Mouse (Mus musculus): ENCODE data around the gene Rabep2. TPM values are rescaled to one million over a fixed set of nuclear protein-coding genes. Genes with fewer than 3 reads are reported as not detected.

Gene Rabep2
- polyA plus RNA-seq, 2 experiments, result 30.7 to 35.2 TPM

DNA sequence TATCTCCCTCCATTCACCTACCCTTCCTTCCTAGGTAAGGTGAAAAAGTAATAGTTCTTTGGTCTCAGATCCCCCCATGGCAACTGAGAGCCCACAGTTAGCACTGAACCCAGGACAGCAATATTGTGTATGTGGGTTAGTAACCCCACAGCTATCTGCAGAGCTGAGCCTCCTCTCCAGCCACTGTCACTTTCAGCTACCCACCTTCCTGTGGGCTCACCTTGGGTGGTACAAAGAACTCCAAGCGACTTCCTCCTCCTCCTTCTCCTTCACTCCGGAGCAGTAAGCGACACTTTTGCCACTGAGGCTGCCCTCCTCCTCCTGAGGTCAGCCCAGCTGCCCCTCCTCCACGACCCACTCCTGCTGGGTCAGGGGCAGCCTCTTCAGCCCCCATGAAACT is 43.3 kb downstream of the Rabep2 start:
- WGBS, result 88% methylated on average over 4 of the region's 4 CpGs
- no peak for TF ChIP-seq POLR2A (IDR thresholded peaks at IDR 0.05; ENCODE audit: borderline replicate concordance, extremely low read depth, insufficient read depth, insufficient read length)
- peaks cover 13% of the 10 kb centered on the region for H3K4me1 ChIP-seq (ENCODE audit: control insufficient read depth, insufficient read depth, low read length)
- no peak overlapping the region for H3K4me3 ChIP-seq (replicated peaks; ENCODE audit: low read length)
- H3K9ac ChIP-seq (ENCODE audit: low read depth, low read length, severe bottlenecking), result no peak overlapping the region
- H3K27me3 ChIP-seq (ENCODE audit: control insufficient read depth, insufficient read depth, low read length), result no peaks in the 10 kb centered on the region
- no peak overlapping the region for H3K27ac ChIP-seq (replicated peaks; ENCODE audit: low read depth, low read length)
- DNase-seq (ENCODE audit: low spot score) (no peak), ATAC-seq (ENCODE audit: low FRiP score, low read depth) (no peak)
- H3K9me3 ChIP-seq (ENCODE audit: control insufficient read depth, low read length), result no peaks in the 10 kb centered on the region
- no peak overlapping the region for H3K4me2 ChIP-seq (replicated peaks; ENCODE audit: low read depth, low read length, severe bottlenecking)
- peaks cover 60% of the 10 kb centered on the region for H3K36me3 ChIP-seq (ENCODE audit: control insufficient read depth, insufficient read depth, low read length)

DNA sequence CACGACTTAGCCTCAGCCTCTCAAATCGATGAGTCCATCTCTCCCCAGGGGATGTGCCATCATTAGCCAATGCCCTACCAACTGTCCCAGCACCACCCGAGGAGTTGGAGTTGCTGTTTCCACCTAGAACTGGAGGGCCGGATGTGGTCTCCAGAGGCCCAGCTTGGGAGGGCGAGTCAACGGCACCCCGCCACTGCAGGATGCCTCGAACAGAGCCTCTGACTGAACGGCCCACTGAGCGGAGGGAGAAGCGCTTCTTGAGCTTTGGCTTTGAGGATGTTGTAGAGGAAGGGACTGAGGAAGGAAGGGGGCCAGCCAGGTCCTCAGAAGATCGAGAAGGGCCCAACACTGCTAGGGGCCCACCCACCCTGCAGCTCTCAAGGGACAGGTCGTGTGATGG is 43.7 kb downstream of the Rabep2 start:
- H3K9me3 ChIP-seq (ENCODE audit: control insufficient read depth, low read length), result no peaks in the 10 kb centered on the region
- peaks cover 56% of the 10 kb centered on the region for H3K36me3 ChIP-seq (ENCODE audit: control insufficient read depth, insufficient read depth, low read length)
- no peak for ATAC-seq (ENCODE audit: low FRiP score, low read depth)
- DNase-seq (ENCODE audit: low spot score), result no peak
- no peak overlapping the region for H3K27ac ChIP-seq (replicated peaks; ENCODE audit: low read depth, low read length)
- H3K4me2 ChIP-seq (replicated peaks; ENCODE audit: low read depth, low read length, severe bottlenecking), result no peak overlapping the region
- peaks cover 13% of the 10 kb centered on the region for H3K4me1 ChIP-seq (ENCODE audit: control insufficient read depth, insufficient read depth, low read length)
- no peak for TF ChIP-seq POLR2A (IDR thresholded peaks at IDR 0.05; ENCODE audit: borderline replicate concordance, extremely low read depth, insufficient read depth, insufficient read length)
- 86% methylated on average over 13 of the region's 13 CpGs for WGBS
- no peaks in the 10 kb centered on the region for H3K27me3 ChIP-seq (ENCODE audit: control insufficient read depth, insufficient read depth, low read length)
- no peak overlapping the region for H3K9ac ChIP-seq (ENCODE audit: low read depth, low read length, severe bottlenecking)
- H3K4me3 ChIP-seq (replicated peaks; ENCODE audit: low read length), result no peak overlapping the region

DNA sequence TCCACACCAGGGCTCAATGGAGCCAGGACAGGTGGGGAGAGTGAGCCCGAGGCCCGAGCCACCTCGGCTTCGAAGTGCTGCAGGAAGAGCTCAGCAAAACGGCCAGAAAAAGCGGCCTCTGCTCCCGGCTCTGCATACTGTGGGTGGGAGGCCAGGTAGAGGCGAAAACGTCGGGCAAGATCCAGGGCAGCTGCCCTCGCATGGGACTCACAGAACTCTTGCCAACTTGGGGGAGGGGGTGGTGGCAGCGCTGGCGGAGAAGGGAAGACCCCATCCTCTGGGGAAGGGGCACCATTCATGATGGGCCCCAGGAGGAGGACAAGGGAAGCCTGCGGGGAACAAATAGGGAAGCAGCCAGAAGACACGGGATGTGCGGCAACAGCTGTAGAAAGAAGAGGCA is 44.2 kb downstream of the Rabep2 start:
- ATAC-seq (ENCODE audit: low FRiP score, low read depth) (no peak), DNase-seq (ENCODE audit: low spot score) (no peak)
- H3K27me3 ChIP-seq (ENCODE audit: control insufficient read depth, insufficient read depth, low read length), result no peaks in the 10 kb centered on the region
- peaks cover 13% of the 10 kb centered on the region for H3K4me1 ChIP-seq (ENCODE audit: control insufficient read depth, insufficient read depth, low read length)
- no peak overlapping the region for H3K4me2 ChIP-seq (replicated peaks; ENCODE audit: low read depth, low read length, severe bottlenecking)
- peaks cover 52% of the 10 kb centered on the region for H3K36me3 ChIP-seq (ENCODE audit: control insufficient read depth, insufficient read depth, low read length)
- no peak overlapping the region for H3K27ac ChIP-seq (replicated peaks; ENCODE audit: low read depth, low read length)
- H3K9ac ChIP-seq (ENCODE audit: low read depth, low read length, severe bottlenecking), result no peak overlapping the region
- no peak overlapping the region for H3K4me3 ChIP-seq (replicated peaks; ENCODE audit: low read length)
- TF ChIP-seq POLR2A (IDR thresholded peaks at IDR 0.05; ENCODE audit: borderline replicate concordance, extremely low read depth, insufficient read depth, insufficient read length), result no peak
- WGBS, result 91% methylated on average over 16 of the region's 16 CpGs
- no peaks in the 10 kb centered on the region for H3K9me3 ChIP-seq (ENCODE audit: control insufficient read depth, low read length)

DNA sequence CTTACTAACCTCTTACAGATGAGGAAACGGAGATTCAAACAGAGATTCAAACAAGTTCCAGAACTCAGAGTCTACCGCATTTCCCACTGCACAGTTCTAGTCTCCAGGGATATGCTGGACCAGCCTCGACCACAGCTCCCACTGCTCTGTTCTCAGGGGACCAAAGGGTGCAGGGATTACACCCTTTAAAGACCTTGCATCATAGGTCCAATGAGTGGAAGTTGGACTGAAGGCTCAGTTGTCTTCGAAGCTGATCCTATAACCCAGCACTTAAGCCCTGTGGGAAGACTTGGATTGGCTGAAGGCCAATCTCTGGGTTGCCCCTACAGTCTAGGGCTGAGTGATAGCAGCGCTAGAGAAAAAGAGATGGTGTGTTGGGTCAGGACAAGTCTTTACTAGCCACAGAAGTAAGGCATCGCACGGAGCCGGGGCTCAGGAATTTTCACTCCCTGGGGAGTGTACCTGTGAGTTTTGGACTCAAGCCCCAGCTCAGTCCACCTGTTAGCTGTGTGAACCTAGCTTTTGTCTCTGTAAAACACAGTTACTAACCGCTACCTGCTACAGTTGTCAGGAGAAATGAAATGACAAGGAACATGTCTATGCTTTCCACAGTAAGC is 45.0 kb downstream of the Rabep2 start:
- DNase-seq (ENCODE audit: low spot score), result no peak
- no peaks in the 10 kb centered on the region for H3K27me3 ChIP-seq (ENCODE audit: control insufficient read depth, insufficient read depth, low read length)
- H3K4me2 ChIP-seq (replicated peaks; ENCODE audit: low read depth, low read length, severe bottlenecking), result peak overlapping the region; percentile 88
- WGBS, result 73% methylated on average over 9 of the region's 9 CpGs
- peak overlapping the region; percentile 86 for H3K4me3 ChIP-seq (replicated peaks; ENCODE audit: low read length)
- peaks cover 13% of the 10 kb centered on the region for H3K4me1 ChIP-seq (ENCODE audit: control insufficient read depth, insufficient read depth, low read length)
- H3K36me3 ChIP-seq (ENCODE audit: control insufficient read depth, insufficient read depth, low read length), result peaks cover 43% of the 10 kb centered on the region
- H3K9me3 ChIP-seq (ENCODE audit: control insufficient read depth, low read length), result no peaks in the 10 kb centered on the region
- ATAC-seq (ENCODE audit: low FRiP score, low read depth), result no peak
- no peak for TF ChIP-seq POLR2A (IDR thresholded peaks at IDR 0.05; ENCODE audit: borderline replicate concordance, extremely low read depth, insufficient read depth, insufficient read length)
- H3K9ac ChIP-seq (ENCODE audit: low read depth, low read length, severe bottlenecking), result peak overlapping the region; percentile 92
- H3K27ac ChIP-seq (replicated peaks; ENCODE audit: low read depth, low read length), result no peak overlapping the region

DNA sequence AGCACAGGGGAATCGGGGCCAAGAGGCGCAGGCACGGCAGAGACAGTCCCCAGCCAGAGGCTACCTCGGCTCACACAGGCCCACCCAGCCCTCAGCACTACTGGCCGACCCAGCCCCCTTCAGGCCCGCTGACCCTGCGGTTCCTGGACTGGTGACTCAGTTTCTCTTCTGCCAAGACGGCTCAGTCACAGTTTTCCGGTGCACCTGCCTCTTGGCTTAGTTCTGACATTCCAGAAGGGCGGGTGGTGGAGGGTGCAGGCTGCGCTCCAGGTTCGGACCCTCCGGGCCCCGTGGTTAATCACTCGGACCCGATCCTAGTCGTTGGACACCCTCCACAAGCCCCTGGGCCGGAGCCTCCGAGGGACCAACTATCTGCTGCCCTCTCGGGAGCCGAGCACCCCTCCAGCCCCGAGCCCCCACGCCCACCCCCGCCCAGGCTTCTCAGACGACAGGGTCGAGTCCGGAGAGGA is 46.0 kb downstream of the Rabep2 start:
- peak overlapping the region; percentile 86 for H3K4me3 ChIP-seq (replicated peaks; ENCODE audit: low read length)
- ATAC-seq (ENCODE audit: low FRiP score, low read depth) (no peak), DNase-seq (ENCODE audit: low spot score) (no peak)
- H3K9ac ChIP-seq (ENCODE audit: low read depth, low read length, severe bottlenecking), result peak overlapping the region; percentile 92
- H3K27ac ChIP-seq (replicated peaks; ENCODE audit: low read depth, low read length), result peak overlapping the region; percentile 90
- H3K4me2 ChIP-seq (replicated peaks; ENCODE audit: low read depth, low read length, severe bottlenecking), result peak overlapping the region; percentile 88
- no peaks in the 10 kb centered on the region for H3K27me3 ChIP-seq (ENCODE audit: control insufficient read depth, insufficient read depth, low read length)
- H3K4me1 ChIP-seq (ENCODE audit: control insufficient read depth, insufficient read depth, low read length), result peaks cover 13% of the 10 kb centered on the region
- no peaks in the 10 kb centered on the region for H3K9me3 ChIP-seq (ENCODE audit: control insufficient read depth, low read length)
- 2% methylated on average over 20 of the region's 27 CpGs for WGBS
- H3K36me3 ChIP-seq (ENCODE audit: control insufficient read depth, insufficient read depth, low read length), result peaks cover 34% of the 10 kb centered on the region
- TF ChIP-seq POLR2A (IDR thresholded peaks at IDR 0.05; ENCODE audit: borderline replicate concordance, extremely low read depth, insufficient read depth, insufficient read length), result no peak

Measured in limb, embryonic 14.5 days (tissue).